Mouse (Mus musculus) limb, embryonic 14.5 days (tissue): ENCODE measurements around the gene Mon2. TPM values are rescaled to one million over a fixed set of nuclear protein-coding genes. Genes with fewer than 3 reads are reported as not detected.
A peak's percentile ranks its signal among the peaks of the same experiment; 100 is the strongest.
"Not testable (repeated sequence)": the region's sequence is repeated elsewhere in the genome, so short reads cannot be mapped to it uniquely, and the experiment has no call there.

Experiments
- ATAC-seq: fragments of 200-750 bp; cut with Nextera tagmentation; 2 replicates; pipeline ENCODE4 v1.8.0; 2017; ENCODE audit warnings: low read depth, moderate number of reproducible peaks, moderate TSS enrichment; ENCODE audit not compliant: low FRiP score
- DNase-seq: peaks from one replicate; pipeline ENCODE4 v3.0.0-alpha.2; 2015; ENCODE audit warnings: low spot score
- H3K27ac ChIP-seq: fragments of 300-500 bp; sonication (generic); replicated peaks from 2 replicates; pipeline ENCODE4 v1.5.1; 2014; ENCODE audit warnings: low read depth, mild to moderate bottlenecking, low read length, moderate library complexity, mixed read lengths
- H3K27me3 ChIP-seq: fragments of 300-500 bp; sonication (generic); 2 replicates; pipeline ENCODE4 v1.6.1; 2014; ENCODE audit warnings: low read length, mixed read lengths; ENCODE audit not compliant: control insufficient read depth, insufficient read depth
- H3K36me3 ChIP-seq: fragments of 300-500 bp; sonication (generic); 2 replicates; pipeline ENCODE4 v1.6.1; 2014; ENCODE audit warnings: mild to moderate bottlenecking, low read length, moderate library complexity, mixed read lengths; ENCODE audit not compliant: control insufficient read depth, insufficient read depth
- H3K4me1 ChIP-seq: fragments of 300-500 bp; sonication (generic); 2 replicates; pipeline ENCODE4 v1.6.1; 2014; ENCODE audit warnings: antibody characterized with exemption, low read length, mixed read lengths; ENCODE audit not compliant: control insufficient read depth, insufficient read depth
- H3K4me2 ChIP-seq: fragments of 300-500 bp; sonication (generic); replicated peaks from 2 replicates; pipeline ENCODE4 v1.6.1; 2014; ENCODE audit warnings: low read depth, mild to moderate bottlenecking, low read length, moderate library complexity; ENCODE audit not compliant: severe bottlenecking
- H3K4me3 ChIP-seq: fragments of 300-500 bp; sonication (generic); replicated peaks from 2 replicates; pipeline ENCODE4 v1.5.1; 2014; ENCODE audit warnings: low read length
- H3K9ac ChIP-seq: fragments of 300-500 bp; sonication (generic); 2 replicates; pipeline ENCODE4 v1.6.1; 2014; ENCODE audit warnings: mild to moderate bottlenecking, low read depth, low read length, moderate library complexity; ENCODE audit not compliant: severe bottlenecking
- H3K9me3 ChIP-seq: fragments of 300-500 bp; sonication (generic); 2 replicates; pipeline ENCODE4 v1.6.1; 2016; ENCODE audit warnings: low read length; ENCODE audit not compliant: control insufficient read depth
- POLR2A ChIP-seq: fragments of 200-500 bp; IDR thresholded peaks from 2 replicates; pipeline ENCODE4 v1.8.0; 2012; ENCODE audit warnings: inconsistent platforms, mild to moderate bottlenecking, moderate library complexity, borderline replicate concordance; ENCODE audit not compliant: insufficient read depth, insufficient read length; ENCODE audit errors: extremely low read depth
- WGBS: fragments of 180-500 bp; shearing (Covaris S2); extraction: QIAGEN DNeasy Blood & Tissue Kit; methylation state at CpG from one replicate; pipeline ENCODE4 v1.1.7; 2014; 5-methylcytosine and 5-hydroxymethylcytosine counted together
- polyA plus RNA-seq, 2 experiments: library from polyadenylated mRNA; depleted of rRNA in 1 of 2; stranded (reverse) in 1 of 2; unstranded in 1 of 2; fragments of >200 nt; fragmentation: Nextera tagmentation in 1 of 2; extraction: Ambion mirVana in 1 of 2; gene quantifications; 2 replicates each; pipeline versions ENCODE4 v1.2.1 to v1.2.3; 2012 to 2014

Mon2 gene
- polyA plus RNA-seq, 2 experiments, result 46.3 to 83.3 TPM

GRCm38 (mm10) chr10:123028949-123029348 lies 47.4 kb downstream of the Mon2 start:
- peaks cover 89% of the 10 kb centered on the region for H3K36me3 ChIP-seq
- 91% methylated on average over 4 of the region's 4 CpGs for WGBS

GRCm38 (mm10) chr10:123026736-123027135 lies 49.6 kb downstream of the Mon2 start:
- H3K4me3 ChIP-seq, H3K9ac ChIP-seq, H3K4me2 ChIP-seq, DNase-seq, H3K27me3 ChIP-seq, H3K9me3 ChIP-seq, H3K27ac ChIP-seq, ATAC-seq, H3K4me1 ChIP-seq: not testable (repeated sequence)
- peaks cover 91% of the 10 kb centered on the region for H3K36me3 ChIP-seq
- WGBS, result 95% methylated on average over 4 of the region's 4 CpGs

More at GRCm38 (mm10) chr10:123028949-123029348, 47.4 kb downstream of the Mon2 start:
- Histone ChIP-seq H3K9ac (no peak overlapping the region), H3K27ac (no peak overlapping the region), H3K9me3 (no peaks in the 10 kb centered on the region), H3K4me1 (no peaks in the 10 kb centered on the region), H3K4me3 (no peak overlapping the region), H3K4me2 (no peak overlapping the region), H3K27me3 (no peaks in the 10 kb centered on the region)
- TF ChIP-seq POLR2A, result no peak
- ATAC-seq (no peak), DNase-seq (no peak)

- WGBS, result 27% methylated on average over 18 of the region's 18 CpGs
Measured at GRCm38 (mm10) chr10:123013435-123013834, 62.9 kb downstream of the Mon2 start.

GRCm38 (mm10) chr10:123011421-123011820 lies 64.9 kb downstream of the Mon2 start:
- WGBS, result 92% methylated on average over 1 of the region's 1 CpGs
- Histone ChIP-seq H3K4me3 (no peak overlapping the region), H3K4me2 (no peak overlapping the region), H3K9ac (no peak overlapping the region), H3K27ac (no peak overlapping the region), H3K4me1 (no peaks in the 10 kb centered on the region), H3K27me3 (no peaks in the 10 kb centered on the region), H3K36me3 (peaks cover 82% of the 10 kb centered on the region), H3K9me3 (no peaks in the 10 kb centered on the region)
- ATAC-seq, result no peak
- no peak for DNase-seq
- no peak for TF ChIP-seq POLR2A

More at GRCm38 (mm10) chr10:123013435-123013834, 62.9 kb downstream of the Mon2 start:
- ATAC-seq (no peak), DNase-seq (no peak)
- H3K36me3 ChIP-seq, result peaks cover 80% of the 10 kb centered on the region
- H3K4me3 ChIP-seq, result no peak overlapping the region
- no peak overlapping the region for H3K9ac ChIP-seq
- no peak overlapping the region for H3K4me2 ChIP-seq
- no peak overlapping the region for H3K27ac ChIP-seq
- no peaks in the 10 kb centered on the region for H3K27me3 ChIP-seq
- H3K4me1 ChIP-seq, result no peaks in the 10 kb centered on the region
- no peak for TF ChIP-seq POLR2A
- H3K9me3 ChIP-seq, result no peaks in the 10 kb centered on the region

GRCm38 (mm10) chr10:123005237-123006185 lies 70.8 kb downstream of the Mon2 start:
- H3K27ac ChIP-seq, result no peak overlapping the region
- no peaks in the 10 kb centered on the region for H3K9me3 ChIP-seq
- ATAC-seq, result 0 out of 2 replicates have a peak, but pooled peaks have one; percentile 38
- 91% methylated on average over 20 of the region's 20 CpGs for WGBS
- no peak overlapping the region for H3K4me3 ChIP-seq
- no peak overlapping the region for H3K9ac ChIP-seq
- H3K4me2 ChIP-seq, result no peak overlapping the region
- no peaks in the 10 kb centered on the region for H3K27me3 ChIP-seq
- H3K4me1 ChIP-seq, result no peaks in the 10 kb centered on the region
- peak; percentile 80 for DNase-seq
- no peak for TF ChIP-seq POLR2A
- H3K36me3 ChIP-seq, result peaks cover 70% of the 10 kb centered on the region
